Mouse (Mus musculus) olfactory bulb, adult 2 months (tissue): ENCODE data around the gene Frg2f1. TPM values are rescaled to one million over a fixed set of nuclear protein-coding genes. Genes with fewer than 3 reads are reported as not detected.
A peak's percentile ranks its signal among the peaks of the same experiment; 100 is the strongest.
"Not testable (repeated sequence)": the region's sequence is repeated elsewhere in the genome, so short reads cannot be mapped to it uniquely, and the experiment has no call there.

Source experiments
- H3K27ac ChIP-seq: fragments of 200-500 bp; 2 replicates; pipeline ENCODE4 v1.5.1; 2012; ENCODE audit warnings: low read depth, low read length; ENCODE audit not compliant: insufficient read depth
- H3K4me1 ChIP-seq: fragments of 200-500 bp; 2 replicates; pipeline ENCODE4 v1.6.1; 2012; ENCODE audit warnings: low read length; ENCODE audit not compliant: control insufficient read depth, insufficient read depth
- H3K4me3 ChIP-seq: fragments of 200-500 bp; 2 replicates; pipeline ENCODE4 v1.5.1; 2012; ENCODE audit warnings: mild to moderate bottlenecking, low read depth, low read length, moderate library complexity; ENCODE audit not compliant: insufficient read depth
- CTCF ChIP-seq: fragments of 200-500 bp; IDR thresholded peaks from 2 replicates; pipeline ENCODE4 v1.5.1; 2012; ENCODE audit warnings: low read depth, mild to moderate bottlenecking, low read length, moderate library complexity; ENCODE audit not compliant: insufficient read depth
- POLR2A ChIP-seq: fragments of 200-500 bp; IDR thresholded peaks from 2 replicates; pipeline ENCODE4 v1.6.1; 2012; ENCODE audit warnings: mild to moderate bottlenecking, low read depth, low read length, moderate library complexity; ENCODE audit not compliant: insufficient read depth
- WGBS: fragments of 180-500 bp; shearing (Covaris S2); methylation state at CpG from one replicate; pipeline ENCODE4 v1.1.7; 2018; 5-methylcytosine and 5-hydroxymethylcytosine counted together
- polyA plus RNA-seq: library from polyadenylated mRNA; stranded (reverse); fragments of >200 nt; gene quantifications from 2 replicates; pipeline ENCODE4 v1.2.4, GENCODE M21; 2012; ENCODE audit warnings: low replicate concordance; ENCODE audit not compliant: missing spikeins, insufficient read depth, insufficient read length

Gene Frg2f1
- polyA plus RNA-seq, 1 experiment: not detected

DNA sequence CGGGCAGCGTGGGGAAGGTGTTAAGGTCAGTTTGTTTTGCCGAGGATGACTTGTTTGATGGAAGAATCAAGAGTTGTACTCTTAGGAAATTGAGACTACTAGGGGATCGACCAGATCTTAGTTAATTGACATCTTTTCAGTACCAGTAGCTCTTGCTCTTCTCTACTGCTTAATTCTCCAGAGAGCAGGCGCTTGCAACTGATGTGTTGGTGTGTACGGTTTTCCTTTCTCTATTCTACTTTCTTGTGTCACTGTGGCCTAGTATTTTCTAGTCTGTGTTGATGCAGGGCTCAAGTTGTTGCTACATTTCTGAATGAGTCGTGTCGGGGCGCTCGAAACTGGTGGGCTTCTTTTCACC, 1.2 kb upstream of the Frg2f1 start:
- 2% methylated on average over 10 of the region's 10 CpGs for WGBS
- Histone ChIP-seq H3K4me1 (no peaks in the 10 kb centered on the region), H3K4me3 (peak overlapping the region; percentile 100), H3K27ac (no peak overlapping the region)
- TF ChIP-seq POLR2A: no peak
- no peak for TF ChIP-seq CTCF

DNA sequence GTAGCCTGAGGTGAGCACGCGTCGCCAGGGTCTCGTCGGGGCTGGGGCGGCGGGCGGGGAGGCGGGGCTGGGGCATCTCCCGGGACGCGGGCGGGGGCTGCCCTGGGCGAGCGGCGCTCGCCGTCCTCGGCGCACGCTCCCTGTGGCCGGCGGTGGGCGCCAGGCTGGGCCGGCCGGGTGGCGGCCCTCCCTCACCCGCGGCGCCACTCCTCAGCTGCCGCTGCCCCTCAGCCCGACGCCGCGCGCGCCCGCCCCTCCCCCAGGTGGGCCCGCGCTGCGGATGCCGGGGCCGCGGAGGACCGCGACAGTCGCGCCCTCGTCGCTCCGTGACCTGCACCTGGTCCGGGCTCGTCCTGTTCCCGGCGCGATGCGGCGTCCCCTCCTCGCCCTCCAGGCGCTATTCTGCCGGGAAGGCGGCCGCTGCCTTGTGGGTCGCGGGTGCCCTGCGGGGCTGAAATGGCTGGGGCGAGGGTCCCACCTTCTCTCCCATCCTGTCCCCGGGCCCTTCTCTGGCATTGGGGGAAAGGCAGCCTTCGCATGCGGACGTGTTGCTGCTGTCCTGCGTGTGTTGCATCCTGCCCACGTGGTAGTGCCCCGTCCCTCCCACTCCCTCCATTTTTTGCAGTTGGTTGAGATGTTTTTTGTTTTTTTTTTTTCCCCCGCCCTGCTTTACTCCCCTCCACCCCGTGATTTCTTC, 655 bp upstream of the Frg2f1 start:
- TF ChIP-seq POLR2A: no peak
- TF ChIP-seq CTCF: no peak
- WGBS: under 1% methylated on average over 75 of the region's 76 CpGs
- peak overlapping the region; percentile 90 for H3K27ac ChIP-seq
- no peaks in the 10 kb centered on the region for H3K4me1 ChIP-seq
- H3K4me3 ChIP-seq: peak overlapping the region; percentile 100

GRCm38 (mm10) chr4:119537436-119537835, 1.9 kb downstream of the Frg2f1 start:
- TF ChIP-seq CTCF (no peak), POLR2A (no peak)
- H3K27ac ChIP-seq: no peak overlapping the region
- WGBS: 88% methylated on average over 4 of the region's 4 CpGs
- H3K4me3 ChIP-seq: no peak overlapping the region
- no peaks in the 10 kb centered on the region for H3K4me1 ChIP-seq

- H3K4me3 ChIP-seq, H3K27ac ChIP-seq, H3K4me1 ChIP-seq: not testable (repeated sequence)
- 97% methylated on average over 4 of the region's 4 CpGs for WGBS
Measured at GRCm38 (mm10) chr4:119536615-119537014, 2.7 kb downstream of the Frg2f1 start, which contains the start of gene Foxj3. Gene Foxj3, plus strand, starts transcription at chr4:119537004.

- Histone ChIP-seq H3K27ac (no peak overlapping the region), H3K4me1 (no peaks in the 10 kb centered on the region), H3K4me3 (no peak overlapping the region)
- 64% methylated on average over 4 of the region's 4 CpGs for WGBS
- no peak for TF ChIP-seq CTCF
- no peak for TF ChIP-seq POLR2A
Measured at GRCm38 (mm10) chr4:119535103-119535502, 4.2 kb downstream of the Frg2f1 start.

DNA sequence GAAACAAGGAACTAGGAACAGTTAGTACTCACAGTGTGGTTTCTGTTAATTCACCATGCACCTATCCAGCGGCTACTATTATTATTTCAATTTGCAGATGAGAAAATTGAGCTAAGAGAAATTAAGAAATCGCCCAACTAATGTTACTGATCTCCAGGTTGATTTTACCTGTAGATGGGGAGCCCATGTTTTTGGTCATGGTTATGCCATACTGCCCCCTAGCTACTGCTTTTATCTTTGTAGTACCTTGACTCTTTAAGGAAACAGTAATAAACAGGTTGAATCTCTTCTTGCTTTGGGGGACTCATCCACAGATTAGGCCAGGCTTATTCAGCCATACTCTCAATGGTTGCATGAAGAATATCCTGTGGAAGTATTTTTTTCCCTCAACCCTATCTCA, 7.5 kb downstream of the Frg2f1 start:
- no peak overlapping the region for H3K4me3 ChIP-seq
- no peaks in the 10 kb centered on the region for H3K4me1 ChIP-seq
- WGBS: 76% methylated on average over 2 of the region's 2 CpGs
- no peak for TF ChIP-seq CTCF
- no peak for TF ChIP-seq POLR2A
- H3K27ac ChIP-seq: no peak overlapping the region

DNA sequence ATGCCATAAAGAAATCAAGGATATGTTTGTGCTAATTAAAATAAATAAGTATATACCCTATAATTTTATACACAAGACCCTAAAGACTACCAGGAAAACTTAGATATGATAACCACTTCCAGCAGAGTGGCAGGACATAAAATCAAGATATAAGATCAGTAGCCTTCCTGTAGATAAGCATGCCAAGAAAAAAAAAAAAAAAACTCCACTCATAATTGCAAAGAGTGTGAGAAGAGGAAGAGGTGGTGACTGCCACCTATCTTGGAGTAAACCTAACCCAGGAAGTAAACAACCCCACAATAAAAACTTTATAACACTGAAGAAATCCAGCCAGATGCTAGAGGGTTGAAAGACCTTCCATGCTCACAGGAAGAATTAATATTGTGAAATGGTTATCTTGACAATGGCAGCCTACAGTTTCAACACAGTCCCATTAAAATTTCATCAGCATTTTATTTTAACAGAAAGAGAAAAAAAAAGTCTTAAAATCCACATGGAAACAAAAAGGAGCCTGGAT, 12.9 kb downstream of the Frg2f1 start:
- TF ChIP-seq CTCF: no peak
- TF ChIP-seq POLR2A: no peak

GRCm38 (mm10) chr4:119524466-119524865, 14.9 kb downstream of the Frg2f1 start:
- WGBS: 86% methylated on average over 2 of the region's 2 CpGs
- Histone ChIP-seq H3K4me3 (no peak overlapping the region), H3K27ac (no peak overlapping the region), H3K4me1 (no peaks in the 10 kb centered on the region)
- TF ChIP-seq POLR2A: no peak
- no peak for TF ChIP-seq CTCF

More for the DNA sequence above, 12.9 kb downstream of the Frg2f1 start:
- H3K4me3 ChIP-seq: no peak overlapping the region
- H3K4me1 ChIP-seq: no peaks in the 10 kb centered on the region
- H3K27ac ChIP-seq: no peak overlapping the region

DNA sequence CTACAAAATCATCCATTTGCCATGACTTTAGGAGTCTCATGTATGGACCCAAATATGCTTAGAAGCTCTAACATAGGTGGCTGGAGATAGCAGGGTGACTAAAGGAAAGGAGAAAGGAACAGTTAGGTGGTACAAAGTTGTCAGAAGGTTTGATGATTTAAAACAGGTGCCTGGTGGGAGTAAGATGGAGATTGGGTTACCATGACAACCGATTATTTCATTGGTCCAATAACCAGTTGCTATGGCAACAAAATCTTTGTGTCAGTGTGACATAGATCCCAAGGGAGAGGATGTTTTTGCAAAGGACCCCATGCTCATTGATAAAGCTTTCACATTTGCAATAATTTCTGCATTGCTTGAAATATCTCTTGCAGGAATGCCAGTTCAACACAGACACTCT, 15.3 kb downstream of the Frg2f1 start:
- Histone ChIP-seq H3K27ac (no peak overlapping the region), H3K4me3 (no peak overlapping the region), H3K4me1 (no peaks in the 10 kb centered on the region)
- TF ChIP-seq CTCF (no peak), POLR2A (no peak)
- 90% methylated on average over 1 of the region's 1 CpGs for WGBS
